Mouse (Mus musculus): Measurements from ENCODE around the gene Cysrt1. TPM values are rescaled to one million over a fixed set of nuclear protein-coding genes. Genes with fewer than 3 reads are reported as not detected.

The Cysrt1 gene
- polyA plus RNA-seq (2012; rRNA removed) = 0.19 and 0.59 TPM in 2 replicates

DNA sequence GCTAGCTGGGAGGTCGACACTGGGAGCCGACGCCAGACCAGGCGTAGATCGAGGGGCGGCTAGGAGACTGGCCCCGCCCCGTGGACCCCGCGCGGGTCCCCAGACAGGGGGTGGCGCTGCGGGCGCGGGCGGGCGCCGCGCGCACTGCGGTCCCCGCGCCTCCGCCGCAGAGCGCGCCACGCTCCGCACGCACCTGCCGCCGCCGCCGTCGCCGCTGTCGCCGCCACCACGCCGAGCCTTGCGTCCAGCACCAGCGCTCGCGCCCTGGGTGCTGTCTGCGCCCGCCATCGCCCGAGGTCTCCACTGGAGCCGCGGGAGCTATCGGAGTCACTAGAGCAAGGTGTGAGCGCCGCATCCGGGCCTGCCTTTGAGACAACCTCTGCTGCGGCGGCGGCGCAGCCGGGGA, at the start of gene Cysrt1, which contains the start of gene Rnf208:
Cysrt1 (minus strand) TSS at position 352 of the 406 bp plus-strand sequence.
Rnf208 (plus strand) TSS at position 155 of the 406 bp plus-strand sequence.
- no peak for DNase-seq (ENCODE audit: low read depth)

DNA sequence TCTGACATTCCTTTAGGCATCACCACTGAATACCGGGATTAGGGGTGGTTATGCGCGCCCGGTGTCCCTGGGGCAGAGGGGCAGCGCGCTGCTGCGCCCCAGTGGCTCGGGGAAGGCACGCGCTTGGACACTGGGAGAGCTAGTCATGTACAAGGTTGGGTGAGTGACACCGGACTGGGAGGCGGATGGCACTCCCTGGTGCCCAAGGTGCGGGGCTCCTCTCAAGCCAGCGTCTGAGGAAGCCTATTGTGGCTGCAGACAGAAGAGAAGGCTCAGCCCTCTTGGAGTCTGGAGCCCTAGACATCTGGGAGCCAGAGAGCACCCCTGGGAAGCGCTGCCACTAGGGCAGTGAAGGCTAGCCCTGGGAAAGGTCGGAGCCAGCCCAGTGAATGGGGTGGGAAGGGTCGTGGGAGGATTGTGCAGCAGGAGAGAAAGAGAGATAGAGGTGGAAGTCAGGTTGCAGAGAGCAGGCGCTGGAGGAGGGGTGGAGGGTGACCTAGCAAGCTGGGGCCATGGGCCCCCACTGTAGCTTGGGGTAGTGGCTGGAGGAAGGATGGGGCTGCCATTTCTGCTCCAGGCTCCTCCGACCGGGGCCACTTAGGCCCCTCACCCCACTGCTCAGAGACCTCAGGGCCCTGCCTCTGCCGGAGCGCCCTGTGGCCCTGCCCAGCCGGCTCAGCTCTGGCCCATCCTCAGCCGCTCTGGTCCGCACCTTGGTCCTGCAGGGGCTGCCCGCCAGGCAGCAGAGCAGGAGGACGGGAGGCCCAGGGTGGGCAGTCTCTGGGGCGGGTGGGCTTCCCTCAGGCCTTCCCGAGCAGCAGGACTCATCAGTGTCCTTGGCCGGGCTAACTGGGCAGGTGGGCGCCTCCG, 49.2 kb upstream of the Cysrt1 start:
- no peak for DNase-seq (ENCODE audit: low read depth)

DNA sequence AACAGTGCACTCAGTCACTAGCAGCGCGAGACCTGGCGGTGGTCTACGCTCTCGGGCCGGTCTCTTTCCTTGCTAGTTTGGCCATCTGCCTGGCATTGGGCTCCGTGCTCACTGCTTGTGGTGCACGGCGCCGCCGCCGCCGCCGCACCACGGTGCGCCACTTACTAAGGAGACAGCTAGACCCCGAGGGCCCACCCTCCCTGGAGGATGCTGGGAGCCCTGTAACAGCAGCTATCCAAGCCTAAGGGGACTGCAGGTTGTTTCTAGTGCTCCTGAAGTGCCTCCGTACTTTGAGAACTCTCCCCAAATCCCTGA, 48.5 kb upstream of the Cysrt1 start:
- DNase-seq (ENCODE audit: low read depth) = no peak

DNA sequence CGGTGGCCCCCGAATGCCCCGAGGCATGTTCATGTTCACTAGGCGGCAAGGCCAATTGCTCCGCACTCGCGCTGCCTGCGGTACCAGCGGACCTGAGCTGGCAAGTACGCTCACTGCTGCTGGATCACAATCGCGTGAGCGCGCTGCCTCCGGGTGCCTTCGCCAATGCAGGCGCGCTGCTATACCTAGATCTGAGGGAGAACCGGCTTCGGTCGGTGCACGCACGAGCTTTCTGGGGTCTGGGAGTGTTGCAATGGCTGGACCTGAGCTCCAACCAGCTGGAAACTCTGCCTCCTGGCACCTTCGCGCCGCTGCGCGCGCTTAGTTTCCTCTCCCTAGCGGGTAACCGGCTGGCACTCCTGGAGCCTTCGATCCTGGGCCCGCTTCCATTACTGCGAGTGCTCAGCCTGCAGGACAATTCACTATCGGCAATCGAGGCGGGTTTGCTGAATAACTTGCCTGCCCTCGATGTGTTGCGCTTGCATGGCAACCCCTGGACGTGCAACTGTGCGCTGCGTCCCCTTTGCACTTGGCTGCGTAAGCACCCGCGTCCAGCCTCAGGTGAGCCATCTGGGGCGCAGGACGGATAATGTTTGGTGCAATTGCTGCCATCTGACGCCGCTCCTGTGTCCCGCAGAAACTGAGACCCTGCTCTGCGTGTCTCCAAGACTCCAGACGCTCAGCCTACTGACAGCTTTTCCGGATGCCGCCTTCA, 48.0 kb upstream of the Cysrt1 start:
- no peak for DNase-seq (ENCODE audit: low read depth)

DNA sequence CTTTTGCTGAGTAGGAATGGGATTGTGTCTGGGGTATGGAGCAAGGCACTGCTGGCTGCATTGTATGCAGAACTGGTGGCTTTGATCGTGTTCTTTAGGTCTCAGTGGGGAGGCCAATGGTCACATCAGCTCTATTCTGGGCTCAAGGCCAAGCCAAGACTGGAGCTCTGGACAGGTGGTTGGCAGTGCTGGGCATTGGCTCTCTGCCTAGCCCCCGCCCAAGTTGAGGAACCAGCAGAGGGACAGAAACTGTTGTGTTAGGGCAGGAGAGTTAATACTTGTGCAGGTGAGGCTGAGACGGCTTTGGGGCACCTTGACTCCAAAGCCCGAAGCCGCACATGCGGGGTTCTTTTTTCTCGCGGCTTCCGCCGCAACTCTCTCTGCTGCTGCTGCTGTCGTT, 47.4 kb upstream of the Cysrt1 start, which contains the start of gene Lrrc26:
Lrrc26 (plus strand) TSS at position 265 of the 400 bp plus-strand sequence.
- no peak for DNase-seq (ENCODE audit: low read depth)

DNA sequence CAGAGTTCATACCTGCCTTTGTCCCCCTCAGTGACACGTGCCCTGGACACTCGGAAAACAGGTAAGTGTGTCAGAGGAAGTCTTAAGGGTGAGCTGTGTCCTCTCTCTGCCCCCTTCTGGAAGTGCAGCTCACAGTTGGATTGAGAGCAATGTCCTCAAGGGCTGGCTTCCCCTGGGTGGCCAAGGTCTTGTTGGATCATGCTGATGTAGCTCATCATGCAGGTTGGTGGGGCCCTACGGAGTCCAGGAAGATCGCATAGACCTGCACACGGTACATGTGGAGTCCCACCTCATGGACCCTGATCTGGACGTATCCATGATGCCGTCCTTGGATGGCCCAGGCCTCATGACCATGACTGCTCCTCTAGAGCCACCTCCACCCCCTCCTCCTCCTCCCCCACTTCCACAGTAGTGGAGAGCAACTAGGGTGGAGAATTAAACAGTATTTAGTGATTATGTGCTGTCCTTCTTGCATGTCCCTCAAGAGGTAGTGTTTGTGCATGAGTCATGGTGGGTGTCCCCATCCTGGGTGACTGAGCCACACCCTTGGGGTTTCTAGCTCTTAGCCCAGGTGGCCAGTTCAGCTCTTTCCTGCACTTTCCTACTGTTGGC, 46.6 kb upstream of the Cysrt1 start:
- no peak for DNase-seq (ENCODE audit: low read depth)

DNA sequence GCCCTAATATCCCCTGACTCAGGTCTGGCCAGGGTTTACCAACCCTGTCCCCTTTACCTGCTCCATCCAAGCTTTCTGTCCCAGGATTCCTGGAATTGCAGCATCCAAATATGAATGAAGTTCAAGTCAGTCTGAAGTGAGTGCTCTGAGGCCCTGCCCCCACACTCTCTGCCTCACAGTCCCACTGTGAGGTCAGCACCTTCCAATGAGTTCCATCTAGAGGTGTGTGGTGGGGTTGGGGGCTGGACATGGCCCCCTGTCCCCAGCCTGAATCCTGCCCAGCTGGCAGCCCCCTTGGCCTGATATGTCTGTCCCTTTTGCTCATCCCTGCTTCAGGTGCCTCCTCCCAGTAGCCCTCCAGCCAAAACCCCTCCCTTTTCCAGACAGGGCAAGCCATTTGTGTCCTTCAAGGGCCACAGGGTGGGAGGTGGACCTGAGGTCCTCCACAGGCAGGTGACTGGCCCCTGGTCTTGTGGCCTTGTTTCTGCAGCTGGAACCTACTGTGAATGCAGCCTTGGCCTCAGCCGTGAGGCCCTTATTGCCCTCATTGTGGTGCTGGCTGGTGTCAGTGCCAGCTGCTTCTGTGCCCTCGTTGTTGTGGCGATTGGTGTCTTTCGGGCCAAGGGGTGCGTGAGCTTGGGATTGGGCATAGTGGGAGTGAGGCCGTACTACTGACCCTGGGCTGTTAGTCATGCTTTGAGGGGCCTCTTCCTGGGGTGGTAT, 45.8 kb upstream of the Cysrt1 start, which contains the start of gene Tmem210:
Tmem210 (plus strand) TSS at position 219 of the 723 bp plus-strand sequence.
- no peak for DNase-seq (ENCODE audit: low read depth)

DNA sequence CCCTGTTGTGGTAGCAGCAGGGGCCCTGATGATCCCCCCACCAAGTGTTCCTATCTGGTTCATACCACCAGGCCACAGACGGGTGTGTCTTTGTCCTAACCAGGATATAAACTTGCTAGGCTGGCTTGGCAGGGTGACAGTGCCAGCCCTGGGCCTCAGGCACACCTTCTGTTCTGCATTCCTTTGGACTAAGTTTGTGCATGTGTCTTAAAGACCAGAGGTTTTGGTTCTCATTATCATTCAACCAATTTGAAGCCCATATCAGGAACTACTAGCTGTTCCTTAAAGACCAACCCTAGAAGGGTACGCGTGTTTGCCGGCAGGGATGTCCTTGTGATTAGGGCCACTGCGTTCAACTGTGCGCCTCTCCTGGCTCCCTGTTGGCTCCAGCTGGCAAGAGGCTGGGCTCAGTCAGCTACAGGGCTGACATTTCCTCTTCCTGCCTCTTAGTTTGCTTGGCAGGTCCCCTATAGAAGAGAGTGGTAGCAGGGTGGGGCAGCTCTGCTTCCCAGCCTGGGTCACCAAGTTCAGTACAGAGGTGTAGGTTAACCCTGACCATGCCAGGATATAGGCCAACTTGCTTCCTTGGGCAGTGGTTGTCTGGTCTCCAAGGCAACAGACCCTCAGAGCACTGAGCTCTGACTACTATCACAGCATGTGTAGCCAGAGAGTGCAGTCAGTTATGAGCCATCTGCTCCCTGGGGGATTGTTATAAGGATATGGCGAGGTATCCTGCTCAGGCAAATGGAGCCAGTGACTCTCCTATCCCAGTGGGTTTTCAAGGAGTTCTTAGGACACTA, 44.8 kb upstream of the Cysrt1 start:
- peak; percentile 66 for DNase-seq (ENCODE audit: low read depth)

DNA sequence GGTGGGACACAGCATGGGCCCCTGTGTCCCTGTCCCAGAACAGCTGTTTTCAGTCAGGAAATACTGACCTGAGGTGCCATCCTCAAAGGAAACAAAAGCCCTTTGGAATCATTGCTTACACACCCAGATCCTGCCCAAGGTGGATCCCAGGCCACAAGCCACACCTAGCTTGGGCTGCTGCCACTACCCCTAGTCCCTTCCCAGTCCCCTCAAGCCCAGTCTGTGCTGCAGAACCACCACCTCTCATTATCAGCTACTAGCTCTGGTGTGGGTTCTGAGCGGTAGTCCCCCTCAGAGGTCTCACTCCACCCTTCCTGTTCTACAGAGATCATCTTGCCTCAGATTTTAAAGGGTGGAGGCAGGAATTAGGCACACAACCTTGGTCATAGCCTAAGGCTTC, 44.1 kb upstream of the Cysrt1 start:
- no peak for DNase-seq (ENCODE audit: low read depth)

DNA sequence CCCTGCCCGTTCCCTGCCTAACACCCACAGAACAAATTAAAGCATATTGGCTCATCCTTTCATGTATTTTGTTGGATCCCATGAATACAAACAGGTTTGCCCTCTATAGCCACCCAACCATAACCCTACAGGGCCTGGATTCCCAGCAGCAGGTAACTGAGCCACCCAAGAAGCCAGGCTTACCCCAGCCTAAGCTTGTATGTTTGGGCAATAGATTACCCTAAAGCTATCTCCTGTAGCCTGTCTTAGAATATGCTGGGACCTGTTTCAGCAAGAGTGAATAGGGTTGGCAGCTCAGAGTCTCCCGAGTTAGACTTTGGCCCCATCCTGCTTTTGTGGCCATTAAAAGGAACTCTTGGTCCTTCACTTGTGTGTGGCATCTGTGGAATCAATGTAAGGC, 43.3 kb upstream of the Cysrt1 start:
- DNase-seq (ENCODE audit: low read depth) = peak; percentile 89

DNA sequence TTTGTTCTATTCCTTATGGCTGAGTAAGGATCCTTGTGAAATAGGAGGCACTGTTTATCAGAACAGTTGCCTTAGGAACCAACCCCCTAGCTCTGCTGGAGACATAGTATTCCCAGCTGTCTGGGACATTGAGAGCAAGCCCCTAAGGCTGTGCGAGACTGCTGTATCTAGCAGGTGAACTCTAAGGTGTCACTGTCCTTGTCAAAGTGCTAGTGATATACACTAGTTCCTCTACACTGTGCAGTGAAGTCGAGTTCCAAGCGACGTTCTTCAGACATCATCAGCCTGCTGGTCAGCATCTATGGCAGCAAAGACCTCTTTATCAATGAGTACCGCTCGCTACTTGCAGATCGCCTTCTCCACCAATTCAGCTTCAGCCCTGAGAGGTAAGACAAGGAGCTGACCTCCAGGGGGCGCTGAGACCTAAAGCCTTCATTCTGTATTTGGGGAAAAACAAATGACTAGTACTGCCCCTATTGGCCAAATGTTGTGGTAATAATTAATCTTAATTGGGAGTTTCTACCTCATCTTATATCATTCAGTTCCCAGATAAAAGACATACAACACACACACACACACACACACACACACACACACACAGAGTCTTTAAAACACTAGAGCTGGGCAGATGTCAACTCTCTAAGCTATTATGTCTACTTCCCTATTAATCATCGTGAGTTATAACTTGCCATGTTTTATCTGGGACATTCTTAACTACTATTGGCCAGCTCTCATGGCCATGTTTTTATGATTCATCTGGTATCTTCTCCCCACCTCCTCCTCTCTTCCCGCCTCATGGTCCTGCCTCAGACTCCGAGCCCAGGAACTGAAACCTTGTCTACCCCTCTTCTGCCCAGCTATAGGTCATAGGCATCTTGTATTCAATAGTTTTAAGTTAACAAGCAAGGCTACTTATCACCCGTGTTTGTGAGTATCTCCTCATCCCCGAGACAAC, 37.0 kb upstream of the Cysrt1 start:
- no peak for DNase-seq (ENCODE audit: low read depth)

DNA sequence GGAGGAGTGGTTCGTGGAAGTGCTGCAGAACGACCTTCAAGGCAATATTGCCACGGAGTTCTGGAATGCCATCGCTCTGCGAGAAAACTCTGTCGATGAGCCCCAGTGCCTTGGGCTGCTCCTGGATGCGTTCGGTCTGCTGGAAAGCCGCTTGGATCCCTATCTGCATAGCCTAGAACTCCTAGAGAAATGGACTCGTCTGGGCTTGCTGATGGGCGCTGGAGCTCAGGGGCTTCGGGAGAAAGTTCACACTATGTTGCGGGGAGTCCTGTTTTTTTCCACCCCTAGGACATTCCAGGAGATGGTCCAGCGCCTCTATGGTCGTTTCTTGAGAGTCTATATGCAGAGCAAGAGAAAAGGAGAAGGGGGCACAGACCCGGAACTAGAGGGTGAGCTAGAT, 30.8 kb upstream of the Cysrt1 start:
- DNase-seq (ENCODE audit: low read depth) = no peak

DNA sequence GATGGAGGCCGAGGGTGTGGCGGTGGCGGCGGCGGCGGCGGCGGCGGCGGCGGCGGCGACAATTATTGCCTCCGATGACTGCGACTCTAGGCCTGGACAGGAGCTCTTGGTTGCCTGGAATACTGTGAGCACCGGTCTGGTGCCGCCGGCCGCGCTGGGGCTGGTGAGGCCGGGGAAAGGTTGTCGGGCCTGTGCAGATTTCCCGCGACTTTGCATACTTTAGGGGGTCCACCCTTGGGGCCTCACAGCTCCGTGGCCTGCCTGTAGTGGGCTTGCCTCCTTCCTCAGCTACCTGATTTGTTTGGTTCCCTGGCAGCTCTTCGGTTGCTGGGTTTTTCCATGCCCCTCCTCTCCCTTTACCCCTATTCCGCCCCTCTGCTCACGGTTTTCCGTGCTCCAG, 30.3 kb upstream of the Cysrt1 start:
- no peak for DNase-seq (ENCODE audit: low read depth)

DNA sequence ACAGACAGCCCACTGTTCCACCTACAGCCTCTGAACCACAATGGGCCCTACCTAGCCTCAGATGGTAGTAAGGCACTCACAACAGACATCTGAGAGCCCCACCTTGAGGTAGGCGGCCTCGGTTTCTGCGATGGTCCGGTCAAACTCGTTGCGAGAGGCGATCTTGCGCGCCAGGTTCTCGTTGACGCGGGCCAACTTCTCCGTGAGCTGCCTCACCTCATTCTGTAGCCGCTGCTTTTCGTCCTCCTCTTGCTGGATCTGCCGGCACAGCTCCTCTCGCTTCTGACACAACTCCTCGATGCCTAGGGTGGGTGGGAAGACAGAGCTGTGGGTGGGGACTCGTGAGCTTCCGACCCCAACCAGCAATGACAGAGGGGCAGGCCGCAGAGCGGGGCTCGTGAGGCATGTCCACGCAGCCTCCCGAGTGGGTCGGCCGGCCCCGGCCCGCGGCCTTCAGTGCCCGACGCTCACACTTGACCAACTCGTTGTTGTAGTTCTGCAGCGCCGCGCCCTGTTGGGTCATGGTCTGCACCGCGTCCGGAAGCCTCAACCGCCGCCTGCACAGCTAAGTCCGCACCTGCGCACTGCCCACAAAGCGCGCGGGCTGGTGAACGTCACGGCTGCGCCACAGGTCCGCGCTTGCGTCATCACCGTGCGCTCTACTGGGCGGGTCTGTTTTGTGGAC, 29.7 kb upstream of the Cysrt1 start, which contains the start of the genes Ssna1 and Anapc2:
Ssna1 (minus strand) TSS at position 612 of the 685 bp plus-strand sequence.
Anapc2 (plus strand) TSS at position 652 of the 685 bp plus-strand sequence.
- peak; percentile 62 for DNase-seq (ENCODE audit: low read depth)

DNA sequence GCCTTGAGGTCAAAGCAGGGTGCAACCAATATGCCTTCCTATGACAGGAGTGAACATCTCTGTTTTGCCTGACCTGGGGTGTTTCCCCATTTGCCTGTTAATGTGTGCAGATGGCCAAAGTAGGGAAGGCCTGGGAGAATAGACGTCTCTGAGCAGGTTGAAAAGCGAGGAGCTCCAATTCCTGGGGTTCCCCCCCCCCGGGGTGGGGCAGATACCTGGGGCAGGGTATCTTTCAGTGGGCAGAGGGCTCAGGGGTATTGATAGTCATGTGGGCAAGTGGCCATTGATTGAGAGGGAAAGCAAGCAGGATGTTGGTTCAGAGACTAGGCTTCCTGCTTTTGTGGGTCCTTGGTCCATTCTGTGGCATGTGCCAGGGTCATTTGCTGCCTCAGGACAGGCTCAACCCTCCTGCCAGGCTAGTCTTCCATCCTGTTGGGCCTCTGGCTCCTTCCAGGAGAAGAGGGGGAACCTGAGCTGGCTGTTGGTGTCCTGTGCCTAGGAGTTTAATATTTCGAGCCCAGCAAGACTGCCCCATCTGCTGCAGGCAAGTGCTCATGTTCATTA, 25.6 kb upstream of the Cysrt1 start:
- DNase-seq (ENCODE audit: low read depth) = no peak

DNA sequence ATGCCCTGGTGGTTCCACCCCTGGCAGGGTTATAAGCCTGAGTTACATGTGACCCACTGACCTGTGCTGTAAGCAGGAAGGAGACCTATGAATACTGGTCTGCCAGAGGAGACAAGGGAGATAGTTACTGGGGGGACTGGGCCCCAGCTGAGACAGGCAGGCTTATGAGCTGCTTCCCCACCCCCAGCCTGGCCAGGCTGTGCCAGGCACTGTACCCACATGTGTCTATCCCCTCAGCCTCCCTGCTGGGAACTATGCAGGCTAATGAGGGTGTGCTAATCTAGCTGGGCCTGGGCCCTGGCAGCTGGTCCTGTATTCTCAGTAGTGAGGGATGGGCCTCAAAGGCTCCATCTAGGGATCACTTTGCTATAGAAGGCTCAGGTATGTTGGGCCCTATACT, 25.0 kb upstream of the Cysrt1 start:
- no peak for DNase-seq (ENCODE audit: low read depth)

DNA sequence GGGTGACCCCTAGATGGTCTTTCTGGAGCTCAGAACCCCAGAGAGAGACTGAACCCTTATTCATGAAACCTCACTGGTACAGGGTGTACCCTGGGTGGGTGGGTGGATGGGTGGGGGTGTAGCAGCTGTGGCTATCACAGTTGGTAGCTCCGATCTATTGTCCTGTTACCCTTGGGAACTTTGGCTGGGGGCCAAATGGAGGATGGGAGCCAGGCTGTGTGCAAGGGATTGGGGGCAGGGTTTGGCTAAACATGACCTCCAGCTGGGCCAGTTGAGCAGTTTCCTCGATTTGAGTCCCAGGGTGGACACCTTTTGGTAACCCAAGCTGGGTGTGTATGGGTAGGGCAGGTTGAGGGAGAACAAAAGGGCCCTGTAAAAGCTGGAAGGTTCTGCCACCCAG, 24.5 kb upstream of the Cysrt1 start:
- DNase-seq (ENCODE audit: low read depth) = no peak

DNA sequence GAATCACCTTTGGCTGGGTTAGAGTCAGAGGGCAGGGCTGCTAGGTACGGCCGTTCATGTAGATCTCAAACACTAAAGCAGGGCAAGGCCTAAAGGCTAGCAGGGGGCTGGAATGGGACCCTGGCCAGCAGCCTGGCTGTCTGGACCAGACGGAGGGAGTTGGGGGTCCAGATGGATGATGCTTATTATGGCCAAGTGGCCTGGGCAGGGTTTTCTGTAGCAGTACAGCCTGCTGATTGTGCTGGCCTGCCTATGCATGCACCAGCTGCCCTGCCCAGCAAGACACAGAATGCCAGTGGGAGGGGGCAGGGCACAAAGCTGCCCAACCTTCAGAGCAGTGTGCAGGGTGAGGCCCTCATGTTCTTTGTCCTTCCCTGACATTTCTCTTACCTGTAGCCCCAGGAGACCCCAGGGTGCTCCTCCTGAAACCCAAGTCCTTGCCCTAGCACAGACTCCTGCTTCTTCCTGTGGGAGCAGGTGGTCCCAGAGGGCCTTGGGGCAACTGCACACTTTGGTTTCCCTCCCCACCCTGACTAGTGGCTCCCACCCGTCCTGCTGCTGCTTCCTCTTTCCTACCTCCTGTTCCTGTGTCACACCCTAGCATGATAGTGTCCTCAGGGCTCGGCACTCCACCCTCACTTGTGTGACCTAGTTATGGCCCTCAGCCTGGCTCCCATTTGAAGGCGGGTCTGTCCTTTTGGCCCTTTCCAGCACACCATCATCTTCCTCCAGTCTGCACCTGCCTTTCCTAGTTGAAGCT, 23.8 kb upstream of the Cysrt1 start:
- no peak for DNase-seq (ENCODE audit: low read depth)
